Mouse (Mus musculus): ENCODE results near the gene Map2k5.

DNA sequence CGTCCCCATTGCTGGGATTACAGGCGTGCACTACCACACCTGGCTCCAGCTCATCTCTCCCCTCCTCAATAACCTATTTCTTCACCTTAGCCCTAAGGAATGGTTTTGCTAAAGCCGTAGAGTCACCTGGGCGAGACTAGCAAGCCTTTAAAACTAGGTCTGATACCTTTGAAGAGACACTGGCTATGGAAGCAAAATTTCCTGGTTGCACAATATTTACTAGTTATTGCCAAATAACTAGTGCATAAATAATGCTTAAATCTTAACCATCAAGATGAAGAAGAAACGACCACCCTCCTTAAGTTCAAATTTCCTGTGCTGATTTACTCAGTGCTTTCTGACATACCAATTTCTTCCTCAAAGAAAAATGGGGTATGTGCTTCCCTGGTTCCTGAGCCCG lies 244.0 kb downstream of the Map2k5 start:
- TF ChIP-seq CTCF (IDR thresholded peaks at IDR 0.05; ENCODE audit: borderline replicate concordance, control insufficient read depth, extremely low read depth, insufficient read depth, low read length, poor library complexity) (no peak), POLR2A (IDR thresholded peaks at IDR 0.05; ENCODE audit: control insufficient read depth, extremely low read depth, insufficient read depth, low read length, poor library complexity) (no peak)

All from thymus, adult 2 months (tissue).